9 mouse cellular contexts compared by ENCODE assay signal in genomic region chr5:113081439-113081838, GRCm38 (mm10). TPM values are rescaled to one million over a fixed set of nuclear protein-coding genes. Genes with fewer than 3 reads are reported as not detected.
A peak's percentile ranks its signal among the peaks of the same experiment; 100 is the strongest.
DNase-seq lines count a peak whose midpoint lies in the region; ATAC-seq and TF ChIP-seq lines count a peak whose summit lies in the region.
"Had no signal": no experiment of that assay in that cellular context is flagged by ENCODE, and none has a peak within 500 bp of the region (broad histone marks: within the 10 kb centered on the region; RNA-seq: fewer than 3 reads in every experiment).

Gene Crybb3 (minus strand): TSS chr5:113081584.

- no peak within 1 kb of the TSS for H3K27ac ChIP-seq in hindbrain, embryonic 16.5 days (ENCODE audit: low read depth, low read length)
- no peak within 1 kb of the TSS for H3K27ac ChIP-seq in hindbrain, embryonic 14.5 days
- peak within 1 kb of the TSS; percentile 51; the same call in 1 of the 2 replicates for H3K27ac ChIP-seq in embryonic facial prominence, embryonic 15.5 days (replicated peaks)
- no peak within 1 kb of the TSS for H3K27ac ChIP-seq in kidney, postnatal 0 days
- H3K27ac ChIP-seq: neural tube, embryonic 13.5 days had no signal

- 72% methylated on average over 8 of the region's 8 CpGs for WGBS in hindbrain, embryonic 16.5 days
- 82% methylated on average over 8 of the region's 8 CpGs for WGBS in hindbrain, embryonic 14.5 days
- 73% methylated on average over 8 of the region's 8 CpGs for WGBS in embryonic facial prominence, embryonic 15.5 days
- WGBS in kidney, postnatal 0 days, result 61% methylated on average over 8 of the region's 8 CpGs

- no peak for DNase-seq in hindbrain, embryonic 14.5 days (ENCODE audit: low spot score)
- DNase-seq in adrenal gland, postnatal 25 days, result peak; percentile 45
- no peak for DNase-seq in kidney, postnatal 0 days (ENCODE audit: low spot score)
- DNase-seq in embryo, embryonic 10 days (ENCODE audit: low spot score), result no peak
- no peak for DNase-seq in natural killer cell, adult 2 months (ENCODE audit: low spot score in 2 of 2)
- DNase-seq in retina, postnatal 1 day, result no peak

- H3K36me3 ChIP-seq in hindbrain, embryonic 16.5 days (ENCODE audit: control insufficient read depth, insufficient read depth, low read length), result no peaks in the 10 kb centered on the region
- no peaks in the 10 kb centered on the region for H3K36me3 ChIP-seq in hindbrain, embryonic 14.5 days (replicated peaks; ENCODE audit: control insufficient read depth, insufficient read depth)
- H3K36me3 ChIP-seq in embryonic facial prominence, embryonic 15.5 days, result no peaks in the 10 kb centered on the region
- H3K36me3 ChIP-seq in kidney, postnatal 0 days (ENCODE audit: insufficient read depth, low read length), result no peaks in the 10 kb centered on the region
- H3K36me3 ChIP-seq: neural tube, embryonic 13.5 days had no signal

- TF ChIP-seq CTCF in kidney, postnatal 0 days (IDR thresholded peaks at IDR 0.05; ENCODE audit: low read depth), result no peak

- peaks cover 4% of the 10 kb centered on the region for H3K4me1 ChIP-seq in hindbrain, embryonic 16.5 days (ENCODE audit: control insufficient read depth, insufficient read depth, low read depth, low read length)
- peaks cover 8% of the 10 kb centered on the region; the same call in 1 of the 2 replicates for H3K4me1 ChIP-seq in hindbrain, embryonic 14.5 days (replicated peaks; ENCODE audit: control insufficient read depth, insufficient read depth, low read length)
- peaks cover 11% of the 10 kb centered on the region for H3K4me1 ChIP-seq in embryonic facial prominence, embryonic 15.5 days
- no peaks in the 10 kb centered on the region for H3K4me1 ChIP-seq in kidney, postnatal 0 days (replicated peaks; ENCODE audit: insufficient read depth, low read length)

- H3K9ac ChIP-seq in hindbrain, embryonic 16.5 days (ENCODE audit: low read depth, low read length), result peak within 1 kb of the TSS; percentile 8; the same call in 1 of the 2 replicates
- H3K9ac ChIP-seq in hindbrain, embryonic 14.5 days, result no peak within 1 kb of the TSS
- no peak within 1 kb of the TSS for H3K9ac ChIP-seq in embryonic facial prominence, embryonic 15.5 days
- H3K9ac ChIP-seq in kidney, postnatal 0 days (ENCODE audit: low read depth, low read length), result no peak within 1 kb of the TSS
- H3K9ac ChIP-seq: neural tube, embryonic 13.5 days had no signal

- no peaks in the 10 kb centered on the region for H3K9me3 ChIP-seq in hindbrain, embryonic 16.5 days (ENCODE audit: control insufficient read depth, low read length)
- H3K9me3 ChIP-seq in hindbrain, embryonic 14.5 days (ENCODE audit: control insufficient read depth, low read length), result no peaks in the 10 kb centered on the region
- no peaks in the 10 kb centered on the region for H3K9me3 ChIP-seq in embryonic facial prominence, embryonic 15.5 days (replicated peaks)
- H3K9me3 ChIP-seq in kidney, postnatal 0 days (replicated peaks; ENCODE audit: low read length), result 0 out of 2 replicates have a peak, but pooled peaks cover 3% of the 10 kb centered on the region
- H3K9me3 ChIP-seq: neural tube, embryonic 13.5 days had no signal

- H3K27me3 ChIP-seq in hindbrain, embryonic 16.5 days (replicated peaks; ENCODE audit: control insufficient read depth, insufficient read depth, low read length), result no peaks in the 10 kb centered on the region
- H3K27me3 ChIP-seq in hindbrain, embryonic 14.5 days (ENCODE audit: control insufficient read depth, insufficient read depth, low read length), result no peaks in the 10 kb centered on the region
- 0 out of 2 replicates have a peak, but pooled peaks cover 3% of the 10 kb centered on the region for H3K27me3 ChIP-seq in embryonic facial prominence, embryonic 15.5 days
- H3K27me3 ChIP-seq in kidney, postnatal 0 days (ENCODE audit: insufficient read depth, low read length), result no peaks in the 10 kb centered on the region

- H3K4me3 ChIP-seq in hindbrain, embryonic 16.5 days (ENCODE audit: low read length), result no peak within 1 kb of the TSS
- H3K4me3 ChIP-seq in hindbrain, embryonic 14.5 days (replicated peaks; ENCODE audit: low read length), result no peak within 1 kb of the TSS
- no peak within 1 kb of the TSS for H3K4me3 ChIP-seq in embryonic facial prominence, embryonic 15.5 days (replicated peaks)
- H3K4me3 ChIP-seq in kidney, postnatal 0 days (replicated peaks; ENCODE audit: low read depth, low read length), result no peak within 1 kb of the TSS
- H3K4me3 ChIP-seq: neural tube, embryonic 13.5 days had no signal

- peak; percentile 44; the same call in 1 of the 2 replicates for ATAC-seq in hindbrain, embryonic 16.5 days
- no peak; the same call in 1 of the 2 replicates for ATAC-seq in hindbrain, embryonic 14.5 days (ENCODE audit: low FRiP score)
- no peak for ATAC-seq in embryonic facial prominence, embryonic 15.5 days (ENCODE audit: insufficient number of reproducible peaks, low FRiP score, low TSS enrichment, low read depth)
- peak; percentile 22; the same call in 1 of the 2 replicates for ATAC-seq in kidney, postnatal 0 days (replicated peaks; ENCODE audit: low FRiP score, low read depth)

- H3K4me2 ChIP-seq in hindbrain, embryonic 16.5 days (ENCODE audit: low read length), result no peak within 1 kb of the TSS
- no peak within 1 kb of the TSS for H3K4me2 ChIP-seq in hindbrain, embryonic 14.5 days (replicated peaks)
- H3K4me2 ChIP-seq in embryonic facial prominence, embryonic 15.5 days (replicated peaks), result no peak within 1 kb of the TSS
- no peak within 1 kb of the TSS for H3K4me2 ChIP-seq in kidney, postnatal 0 days (ENCODE audit: low read length)

RNA-seq across cellular contexts. Expression of gene Crybb3, which starts in this region (rescaled TPM):
- 0.86 and 1.8 TPM in 2 replicates for polyA plus RNA-seq in hindbrain, embryonic 16.5 days (2015; fragmentation: Nextera tagmentation; extraction: Ambion mirVana)
- 0.57 and 0.99 TPM in 2 replicates for polyA plus RNA-seq in hindbrain, embryonic 14.5 days (2014; fragmentation: Nextera tagmentation; extraction: Ambion mirVana)
- total RNA-seq in adrenal gland, postnatal 25 days (2021), result 0.70 TPM in 1 of 2 replicates, not detected in the other
- polyA plus RNA-seq in embryonic facial prominence, embryonic 15.5 days (2015; fragmentation: Nextera tagmentation; extraction: Ambion mirVana), result 5.0 and 5.4 TPM in 2 replicates
- 0.71 and 1.1 TPM in 2 replicates for polyA plus RNA-seq in kidney, postnatal 0 days (2015; fragmentation: Nextera tagmentation; extraction: Ambion mirVana)

Comparison
In these comparisons a context has a peak if more than half of its experiments do, and no peak if none do; other contexts are left out.
1. ATAC-seq: peak in hindbrain, embryonic 16.5 days (single experiment) and kidney, postnatal 0 days (single experiment); none in hindbrain, embryonic 14.5 days (single experiment) and embryonic facial prominence, embryonic 15.5 days (single experiment).
2. Peak in DNase-seq in adrenal gland, postnatal 25 days; RNA of the gene not detected or under 1 TPM.